Comparison of ENCODE assay signal across 28 mouse cellular contexts in genomic region chr4:62809048-62809447, GRCm38 (mm10).
DNase-seq lines count a peak whose midpoint lies in the region; ATAC-seq lines count a peak whose summit lies in the region.
"Had no signal": no experiment of that assay in that cellular context is flagged by ENCODE, and none has a peak within 500 bp of the region (broad histone marks: within the 10 kb centered on the region; RNA-seq: fewer than 3 reads in every experiment).

No protein-coding gene starts in this region.

- H3K36me3 ChIP-seq in heart, embryonic 16.5 days (ENCODE audit: control insufficient read depth, insufficient read depth), result no peaks in the 10 kb centered on the region
- H3K36me3 ChIP-seq: embryonic facial prominence, embryonic 12.5 days; embryonic facial prominence, embryonic 15.5 days; G1E; hindbrain, embryonic 12.5 days; hindbrain, embryonic 15.5 days; intestine, embryonic 15.5 days had no signal

- ATAC-seq in heart, embryonic 16.5 days (replicated peaks; ENCODE audit: extremely low read depth, insufficient read depth, low FRiP score), result peak; percentile 61
- ATAC-seq: activated CD4-positive, CD25-positive, alpha-beta regulatory T cell, adult 4 months; forebrain, embryonic 14.5 days; forebrain, postnatal 0 days; intestine, embryonic 15.5 days had no signal

- peak overlapping the region; percentile 4; the same call in 1 of the 2 replicates for H3K4me2 ChIP-seq in heart, embryonic 16.5 days (ENCODE audit: low read depth, low read length)
- H3K4me2 ChIP-seq: embryonic facial prominence, embryonic 12.5 days; embryonic facial prominence, embryonic 15.5 days; hindbrain, embryonic 12.5 days; hindbrain, embryonic 15.5 days; intestine, embryonic 15.5 days had no signal

- intact Hi-C loops in heart, postnatal 14 days (cut with DNase I), result no loop called here
- intact Hi-C loops in heart, postnatal 36 days (cut with DNase I), result no loop called here

- H3K9me3 ChIP-seq in heart, embryonic 16.5 days (replicated peaks; ENCODE audit: control insufficient read depth, low read length), result no peaks in the 10 kb centered on the region
- H3K9me3 ChIP-seq: embryonic facial prominence, embryonic 12.5 days; embryonic facial prominence, embryonic 15.5 days; hindbrain, embryonic 12.5 days; hindbrain, embryonic 15.5 days; intestine, embryonic 15.5 days had no signal

- 27% methylated on average over 4 of the region's 4 CpGs for WGBS in heart, embryonic 16.5 days

- H3K9ac ChIP-seq in heart, embryonic 16.5 days (ENCODE audit: low read length), result no peak overlapping the region
- H3K9ac ChIP-seq: embryonic facial prominence, embryonic 12.5 days; embryonic facial prominence, embryonic 15.5 days; forebrain, postnatal 0 days; hindbrain, embryonic 12.5 days; hindbrain, embryonic 15.5 days; intestine, embryonic 15.5 days had no signal

- DNase-seq in heart, adult 18-20 months, result peak; percentile 32 to 35
- DNase-seq in heart, postnatal 14 days, result no peak
- DNase-seq in heart, postnatal 36 days, result no peak
- DNase-seq in thymus, postnatal 25 days, result peak; percentile 2
- no peak for DNase-seq in thymus, adult 18-20 months
- DNase-seq in NIH3T3 (ENCODE audit: low read depth), result peak; percentile 47
- DNase-seq in spleen, postnatal 4 days (ENCODE audit: low spot score in 2 of 2), result no peak
- DNase-seq: adrenal gland, adult 8-10 months; adrenal gland, postnatal 25 days; B cell, adult 2 months; cerebellum, adult 2 months; cerebellum, adult 9-11 months; cerebellum, postnatal 25 days; forebrain, postnatal 0 days; gastrocnemius, adult 2 months; gastrocnemius, postnatal 14 days; kidney, adult 11 months; kidney, adult 8-10 months had no signal

- H3K4me1 ChIP-seq in heart, embryonic 16.5 days (ENCODE audit: control insufficient read depth, insufficient read depth, low read length), result peaks cover 15% of the 10 kb centered on the region
- H3K4me1 ChIP-seq: embryonic facial prominence, embryonic 12.5 days; hindbrain, embryonic 12.5 days had no signal

- no peak overlapping the region for H3K27ac ChIP-seq in heart, embryonic 16.5 days (ENCODE audit: low read length)
- H3K27ac ChIP-seq: embryonic facial prominence, embryonic 12.5 days; embryonic facial prominence, embryonic 15.5 days; gastrocnemius, adult 2 months; heart, adult 2 months; hindbrain, embryonic 12.5 days; hindbrain, embryonic 15.5 days; intestine, embryonic 15.5 days had no signal

- no peaks in the 10 kb centered on the region for H3K27me3 ChIP-seq in heart, embryonic 16.5 days (ENCODE audit: control insufficient read depth, insufficient read depth, low read length)
- H3K27me3 ChIP-seq: embryonic facial prominence, embryonic 12.5 days; embryonic facial prominence, embryonic 15.5 days; hindbrain, embryonic 12.5 days; hindbrain, embryonic 15.5 days; intestine, embryonic 15.5 days had no signal

- no peak overlapping the region for H3K4me3 ChIP-seq in heart, embryonic 16.5 days (ENCODE audit: low read length)
- H3K4me3 ChIP-seq: embryonic facial prominence, embryonic 12.5 days; embryonic facial prominence, embryonic 15.5 days; gastrocnemius, adult 2 months; heart, adult 2 months; hindbrain, embryonic 12.5 days; hindbrain, embryonic 15.5 days; intestine, embryonic 15.5 days had no signal

Comparison
In these comparisons a context has a peak if more than half of its experiments do, and no peak if none do; other contexts are left out.
1. DNase-seq: peak in heart, adult 18-20 months (2 of 2), thymus, postnatal 25 days (single experiment) and NIH3T3 (single experiment); none in heart, postnatal 14 days (0 of 2), heart, postnatal 36 days (0 of 2), thymus, adult 18-20 months (0 of 2) and spleen, postnatal 4 days (0 of 2).